Mouse (Mus musculus) embryonic facial prominence, embryonic 13.5 days (tissue): ENCODE results near the gene Pth2. TPM values are rescaled to one million over a fixed set of nuclear protein-coding genes. Genes with fewer than 3 reads are reported as not detected.
"Not testable (repeated sequence)": the region's sequence is repeated elsewhere in the genome, so short reads cannot be mapped to it uniquely, and the experiment has no call there.

ENCODE experiments used
- ATAC-seq: fragments of 200-750 bp; cut with Nextera tagmentation; 2 replicates; pipeline ENCODE4 v1.8.0; 2017; ENCODE audit warnings: low read depth; ENCODE audit not compliant: insufficient number of reproducible peaks, insufficient read depth, low FRiP score, low TSS enrichment
- H3K27ac ChIP-seq: fragments of 300-500 bp; sonication (generic); 2 replicates; pipeline ENCODE4 v1.5.1; 2015; ENCODE audit warnings: moderate library complexity, mild to moderate bottlenecking, inconsistent platforms
- H3K27me3 ChIP-seq: fragments of 300-500 bp; sonication (generic); 2 replicates; pipeline ENCODE4 v1.6.1; 2015; ENCODE audit warnings: mild to moderate bottlenecking, inconsistent platforms
- H3K36me3 ChIP-seq: fragments of 300-500 bp; sonication (generic); 2 replicates; pipeline ENCODE4 v1.6.1; 2015; ENCODE audit warnings: mild to moderate bottlenecking, inconsistent platforms
- H3K4me1 ChIP-seq: fragments of 300-500 bp; sonication (generic); 2 replicates; pipeline ENCODE4 v1.6.1; 2015; ENCODE audit warnings: inconsistent platforms
- H3K4me2 ChIP-seq: fragments of 300-500 bp; sonication (generic); 2 replicates; pipeline ENCODE4 v1.6.1; 2015; ENCODE audit warnings: moderate library complexity, mild to moderate bottlenecking, inconsistent platforms
- H3K4me3 ChIP-seq: fragments of 300-500 bp; sonication (generic); 2 replicates; pipeline ENCODE4 v1.5.1; 2015; ENCODE audit warnings: mild to moderate bottlenecking, inconsistent platforms
- H3K9ac ChIP-seq: fragments of 300-500 bp; sonication (generic); 2 replicates; pipeline ENCODE4 v1.6.1; 2015; ENCODE audit warnings: mild to moderate bottlenecking, inconsistent platforms
- H3K9me3 ChIP-seq: fragments of 300-500 bp; sonication (generic); 2 replicates; pipeline ENCODE4 v1.6.1; 2016; ENCODE audit warnings: inconsistent platforms
- WGBS: fragments of 180-500 bp; shearing (Covaris S2); methylation state at CpG from one replicate; pipeline ENCODE4 v1.1.7; 2015; ENCODE audit warnings: mixed read lengths; 5-methylcytosine and 5-hydroxymethylcytosine counted together
- polyA plus RNA-seq: library from polyadenylated mRNA; unstranded; fragments of >200 nt; fragmentation: Nextera tagmentation; extraction: Ambion mirVana; gene quantifications from 2 replicates; pipeline ENCODE4 v1.2.1, GENCODE M21; 2015

Gene Pth2
- polyA plus RNA-seq, 1 experiment from 2014 or later: not detected

DNA sequence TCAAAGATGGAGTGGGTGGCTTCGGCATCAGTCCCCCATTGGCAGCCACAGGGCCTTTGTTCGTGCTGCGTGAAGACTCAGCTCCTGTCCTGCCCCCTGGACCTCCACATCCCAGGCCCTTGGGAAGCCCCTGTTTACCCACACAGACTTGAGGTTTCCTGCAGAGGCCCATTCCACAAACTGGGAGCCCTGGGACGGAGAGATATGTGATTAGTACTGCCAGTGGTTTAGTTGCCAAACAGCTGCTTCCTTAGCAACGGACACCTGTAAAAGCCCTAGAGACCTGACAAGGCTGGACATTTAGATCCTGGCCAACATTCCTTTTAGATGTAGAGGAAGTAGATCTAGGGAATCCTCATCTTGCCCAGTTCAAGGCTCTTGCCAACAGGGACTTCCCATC lies 38.9 kb upstream of the Pth2 start:
- Histone ChIP-seq H3K9me3 (no peaks in the 10 kb centered on the region), H3K4me1 (no peaks in the 10 kb centered on the region), H3K4me3 (no peak overlapping the region), H3K36me3 (peaks cover 62% of the 10 kb centered on the region), H3K9ac (peak overlapping the region; percentile 27; the same call in 1 of the 2 replicates), H3K27me3 (no peaks in the 10 kb centered on the region), H3K4me2 (no peak overlapping the region), H3K27ac (no peak overlapping the region)
- no peak for ATAC-seq
- 91% methylated on average over 5 of the region's 5 CpGs for WGBS

DNA sequence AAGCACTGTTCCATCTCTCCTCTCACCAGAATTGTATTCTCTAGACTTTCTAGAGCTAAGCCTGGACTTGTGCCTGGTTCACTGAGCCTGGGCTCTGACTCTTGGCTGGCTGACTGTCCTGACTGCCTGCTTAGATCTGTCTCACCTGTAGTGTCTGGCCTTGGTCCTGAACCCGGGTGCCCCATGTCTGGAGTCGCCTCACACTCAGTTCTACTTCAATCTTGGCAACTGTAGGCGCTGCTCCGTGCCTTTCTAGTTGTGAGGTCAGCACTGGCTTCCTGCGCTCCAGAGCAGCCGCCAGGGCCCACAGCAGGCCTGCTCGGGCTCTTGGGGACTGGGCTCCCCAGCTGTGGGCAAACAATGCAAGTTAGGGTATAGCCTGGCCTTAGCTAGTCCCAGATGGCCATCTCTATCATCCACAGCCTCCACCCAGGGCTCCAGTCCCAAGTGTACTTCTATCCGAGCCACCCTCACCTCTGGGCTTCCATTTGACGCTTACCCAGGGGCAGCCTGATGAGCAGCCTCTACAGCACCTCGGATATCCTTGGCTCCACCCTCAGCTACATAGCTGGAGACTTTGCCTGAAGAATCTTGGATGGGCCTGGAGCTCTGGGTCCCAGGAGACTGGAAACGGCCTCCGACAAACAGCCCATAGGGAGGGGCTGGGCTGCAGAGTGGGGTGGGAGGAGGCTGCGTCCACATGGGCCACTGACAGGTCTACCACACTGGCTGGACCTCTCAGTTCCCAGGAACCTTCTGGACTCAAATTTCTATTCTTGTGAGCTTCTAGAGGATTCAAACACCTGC lies 36.2 kb upstream of the Pth2 start:
- no peak overlapping the region for H3K4me3 ChIP-seq
- no peaks in the 10 kb centered on the region for H3K9me3 ChIP-seq
- H3K36me3 ChIP-seq: peaks cover 80% of the 10 kb centered on the region
- H3K27me3 ChIP-seq: no peaks in the 10 kb centered on the region
- no peaks in the 10 kb centered on the region for H3K4me1 ChIP-seq
- ATAC-seq: no peak
- 87% methylated on average over 13 of the region's 13 CpGs for WGBS
- no peak overlapping the region for H3K9ac ChIP-seq
- H3K27ac ChIP-seq: no peak overlapping the region
- H3K4me2 ChIP-seq: no peak overlapping the region

DNA sequence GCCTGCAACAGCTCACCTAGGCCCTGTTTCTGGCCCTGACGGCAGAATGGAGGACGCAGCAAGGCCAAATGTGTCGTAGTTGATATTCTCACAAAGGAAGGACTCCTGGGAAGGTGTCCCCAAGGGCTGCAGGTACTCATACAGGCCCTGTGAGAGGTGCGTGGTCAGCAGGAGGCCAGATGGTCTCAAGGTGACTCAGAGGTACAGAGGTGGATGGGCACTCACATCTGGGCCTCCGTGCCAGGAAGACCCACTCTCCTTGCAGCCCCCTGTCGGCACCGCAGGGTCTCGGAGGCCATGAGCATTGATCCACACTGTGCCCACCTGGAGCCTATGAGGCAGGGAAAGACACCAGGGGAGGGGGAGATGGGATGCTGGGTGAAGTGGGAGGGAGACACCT lies 35.3 kb upstream of the Pth2 start:
- Histone ChIP-seq H3K36me3 (peaks cover 76% of the 10 kb centered on the region), H3K27ac (no peak overlapping the region), H3K9ac (no peak overlapping the region), H3K4me3 (no peak overlapping the region), H3K9me3 (no peaks in the 10 kb centered on the region), H3K27me3 (no peaks in the 10 kb centered on the region), H3K4me2 (no peak overlapping the region), H3K4me1 (peaks cover 2% of the 10 kb centered on the region)
- ATAC-seq: no peak
- 94% methylated on average over 8 of the region's 8 CpGs for WGBS

DNA sequence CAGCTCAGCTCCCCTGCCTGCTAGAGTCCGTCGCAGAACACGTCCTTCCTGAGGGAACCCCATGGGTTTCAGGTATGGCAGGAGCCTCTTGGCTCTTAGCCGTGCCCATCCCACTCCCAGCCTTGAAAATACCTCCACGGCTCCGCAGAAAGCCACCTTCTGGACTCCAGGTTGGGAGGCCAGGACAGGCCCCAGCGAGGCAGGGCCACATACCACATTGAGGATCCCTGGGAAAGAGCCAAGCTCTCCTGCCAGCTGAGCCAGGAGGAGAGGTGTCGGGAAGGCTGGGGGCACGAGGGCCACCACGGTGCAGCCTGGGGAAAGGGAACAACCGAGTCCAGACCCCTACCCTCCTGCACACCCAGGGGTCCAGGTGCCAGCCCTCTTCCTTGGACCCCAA lies 33.5 kb upstream of the Pth2 start:
- Histone ChIP-seq H3K4me2 (no peak overlapping the region), H3K4me3 (no peak overlapping the region), H3K9me3 (no peaks in the 10 kb centered on the region), H3K27ac (no peak overlapping the region), H3K9ac (no peak overlapping the region), H3K36me3 (peaks cover 64% of the 10 kb centered on the region), H3K4me1 (peaks cover 13% of the 10 kb centered on the region), H3K27me3 (no peaks in the 10 kb centered on the region)
- ATAC-seq: no peak
- 93% methylated on average over 11 of the region's 11 CpGs for WGBS

DNA sequence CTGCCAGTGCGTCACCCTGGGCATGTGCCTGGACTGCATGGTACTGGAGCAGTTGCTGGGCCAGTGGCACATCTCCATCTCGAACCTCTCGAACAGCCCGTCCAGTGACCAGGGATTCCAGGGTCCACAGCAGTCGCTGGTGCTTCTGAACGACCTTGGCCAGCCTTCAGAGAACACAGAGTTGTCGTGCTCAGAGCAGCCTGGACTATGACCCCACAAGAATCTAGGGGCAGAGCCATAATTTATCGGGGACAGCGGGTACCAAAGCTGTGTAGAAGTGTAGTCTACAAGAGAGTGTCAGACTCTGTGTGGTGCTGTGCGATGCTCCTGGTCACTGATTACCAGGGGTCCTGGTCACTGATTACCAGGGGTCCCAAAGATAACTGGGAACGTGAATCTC lies 32.9 kb upstream of the Pth2 start:
- H3K36me3 ChIP-seq: peaks cover 58% of the 10 kb centered on the region
- 94% methylated on average over 11 of the region's 11 CpGs for whole genome bisulfite sequencing
- no peak overlapping the region for H3K9ac ChIP-seq
- no peaks in the 10 kb centered on the region for H3K9me3 ChIP-seq
- no peaks in the 10 kb centered on the region for H3K27me3 ChIP-seq
- no peak for ATAC-seq
- no peak overlapping the region for H3K4me2 ChIP-seq
- H3K4me1 ChIP-seq: peaks cover 13% of the 10 kb centered on the region
- no peak overlapping the region for H3K27ac ChIP-seq
- H3K4me3 ChIP-seq: no peak overlapping the region

DNA sequence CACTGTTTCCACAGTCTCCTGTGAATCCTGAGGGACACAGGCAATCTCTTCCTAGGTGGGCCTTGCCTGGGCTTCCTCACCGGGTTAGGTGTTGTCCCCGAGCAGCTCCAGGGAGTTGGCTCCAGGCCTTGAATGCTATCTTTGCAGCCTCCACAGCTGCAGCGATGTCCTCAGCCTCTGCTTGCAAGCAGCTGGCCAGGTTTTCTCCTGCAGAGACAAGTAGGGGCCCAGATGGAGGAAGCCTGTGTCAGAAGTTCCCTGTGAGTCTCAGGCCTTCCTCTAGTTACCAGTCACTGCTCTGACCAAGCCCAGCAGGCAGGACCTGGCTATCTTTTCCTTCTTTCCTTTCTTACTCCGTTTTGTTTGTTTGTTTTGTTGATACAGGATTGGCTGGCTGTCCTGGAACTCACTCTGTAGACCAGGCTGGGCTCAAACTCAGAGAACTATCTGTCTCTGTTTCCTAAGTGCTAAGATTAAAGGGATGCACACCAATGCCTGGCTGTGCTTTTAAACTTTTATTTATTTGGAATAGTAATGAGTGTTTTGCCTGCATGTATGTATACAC lies 32.2 kb upstream of the Pth2 start:
- Histone ChIP-seq H3K9me3 (no peaks in the 10 kb centered on the region), H3K4me2 (no peak overlapping the region), H3K27ac (no peak overlapping the region), H3K9ac (no peak overlapping the region), H3K27me3 (no peaks in the 10 kb centered on the region), H3K36me3 (peaks cover 51% of the 10 kb centered on the region), H3K4me3 (no peak overlapping the region), H3K4me1 (peaks cover 18% of the 10 kb centered on the region)
- no peak for ATAC-seq
- WGBS: 69% methylated on average over 4 of the region's 4 CpGs

DNA sequence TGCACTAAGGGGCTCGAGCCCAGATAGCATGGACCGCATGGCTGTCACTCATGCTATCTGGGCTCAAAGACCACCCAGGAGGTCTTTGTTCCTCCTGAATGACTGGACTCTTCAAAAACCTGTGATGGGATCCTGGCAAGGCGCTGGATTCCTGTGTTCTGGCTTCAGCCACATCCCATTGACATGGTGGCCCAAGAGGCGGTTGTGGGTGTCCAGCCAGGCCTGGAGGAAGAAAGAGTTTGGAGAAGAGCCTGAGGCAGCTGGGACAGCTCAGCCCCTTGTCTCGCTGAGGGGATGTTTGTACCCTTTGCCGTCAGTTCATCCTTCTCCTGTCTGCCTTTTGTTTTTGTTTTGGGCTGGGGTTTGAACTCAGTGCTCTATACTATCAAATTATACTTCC lies 31.2 kb upstream of the Pth2 start:
- no peak for ATAC-seq
- Histone ChIP-seq H3K4me2 (no peak overlapping the region), H3K36me3 (peaks cover 42% of the 10 kb centered on the region), H3K27me3 (no peaks in the 10 kb centered on the region), H3K4me1 (peaks cover 19% of the 10 kb centered on the region), H3K4me3 (no peak overlapping the region), H3K9me3 (no peaks in the 10 kb centered on the region), H3K9ac (0 out of 2 replicates have a peak overlapping the region, but pooled peaks have one; percentile 27), H3K27ac (no peak overlapping the region)
- 63% methylated on average over 6 of the region's 6 CpGs for WGBS

DNA sequence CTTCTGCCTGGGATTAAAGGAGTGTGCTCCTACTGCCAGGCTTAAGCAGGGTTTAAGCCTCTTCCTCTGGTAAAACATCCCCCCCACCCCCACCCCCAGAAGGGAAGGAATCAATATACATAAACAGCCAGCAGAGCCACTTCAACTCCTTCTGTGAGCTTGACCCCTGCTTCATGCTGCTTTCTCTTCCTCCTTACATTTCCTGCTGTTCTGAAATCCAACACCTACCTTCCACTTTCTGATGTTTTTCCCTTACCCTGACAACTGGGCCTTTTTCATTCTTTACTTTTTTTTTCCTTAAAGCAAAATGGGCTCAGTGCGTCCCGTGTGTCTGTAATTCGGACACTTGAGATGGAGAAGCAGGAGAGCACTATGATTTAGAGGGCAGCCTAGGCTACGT lies 30.5 kb upstream of the Pth2 start:
- Histone ChIP-seq H3K4me2 (no peak overlapping the region), H3K9ac (0 out of 2 replicates have a peak overlapping the region, but pooled peaks have one; percentile 27), H3K36me3 (peaks cover 34% of the 10 kb centered on the region), H3K9me3 (no peaks in the 10 kb centered on the region), H3K4me3 (no peak overlapping the region), H3K27me3 (no peaks in the 10 kb centered on the region), H3K27ac (peak overlapping the region; percentile 62; the same call in 1 of the 2 replicates), H3K4me1 (peaks cover 25% of the 10 kb centered on the region)
- 35% methylated on average over 4 of the region's 4 CpGs for WGBS
- no peak for ATAC-seq

DNA sequence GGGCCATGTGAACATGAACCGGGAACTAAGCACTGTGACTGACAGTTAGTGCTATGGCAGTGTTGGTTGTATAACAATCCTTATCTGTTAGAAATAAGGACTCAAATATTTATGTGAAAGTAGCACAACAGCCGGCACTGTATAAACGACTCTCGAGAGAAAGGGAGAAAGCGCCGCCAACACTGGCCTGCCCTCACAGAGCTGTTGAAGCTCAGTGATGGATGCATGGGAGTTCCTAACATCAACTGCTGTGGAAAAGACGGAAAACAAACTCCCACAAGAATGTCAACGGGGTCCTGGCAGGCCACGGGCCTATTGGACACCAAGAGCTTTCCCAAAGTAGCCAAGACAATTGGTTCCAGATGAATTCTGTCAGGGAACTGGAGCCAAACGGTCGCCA lies 29.5 kb upstream of the Pth2 start:
- 39% methylated on average over 11 of the region's 11 CpGs for WGBS
- H3K4me3 ChIP-seq: no peak overlapping the region
- no peak for ATAC-seq
- H3K9ac ChIP-seq: 0 out of 2 replicates have a peak overlapping the region, but pooled peaks have one; percentile 27
- H3K9me3 ChIP-seq: no peaks in the 10 kb centered on the region
- H3K4me1 ChIP-seq: peaks cover 29% of the 10 kb centered on the region
- no peak overlapping the region for H3K4me2 ChIP-seq
- no peaks in the 10 kb centered on the region for H3K27me3 ChIP-seq
- peak overlapping the region; percentile 62; the same call in 1 of the 2 replicates for H3K27ac ChIP-seq
- H3K36me3 ChIP-seq: peaks cover 24% of the 10 kb centered on the region

DNA sequence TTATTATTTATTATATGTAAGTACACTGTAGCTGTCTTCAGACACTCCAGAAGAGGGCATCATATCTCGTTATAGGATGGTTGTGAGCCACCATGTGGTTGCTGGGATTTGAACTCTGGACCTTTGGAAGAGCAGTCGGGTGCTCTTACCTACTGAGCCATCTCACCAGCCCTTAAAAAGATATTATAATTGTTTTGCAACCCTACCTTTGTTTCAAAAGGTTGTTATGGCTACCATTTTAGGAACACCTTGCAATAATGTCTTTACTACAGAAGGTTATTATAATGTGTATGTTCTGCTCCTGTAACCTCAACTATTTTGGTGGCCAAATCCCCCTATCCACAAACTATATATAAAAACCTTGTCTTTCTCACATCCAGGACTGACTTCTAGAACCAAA lies 27.7 kb upstream of the Pth2 start:
- H3K9me3 ChIP-seq, ATAC-seq, H3K27me3 ChIP-seq, H3K27ac ChIP-seq: not testable (repeated sequence)
- Histone ChIP-seq H3K4me2 (peak overlapping the region; percentile 79), H3K9ac (peak overlapping the region; percentile 89; the same call in 1 of the 2 replicates), H3K4me1 (peaks cover 29% of the 10 kb centered on the region), H3K4me3 (peak overlapping the region; percentile 64; the same call in 1 of the 2 replicates), H3K36me3 (peaks cover 16% of the 10 kb centered on the region)
- 88% methylated on average over 2 of the region's 2 CpGs for WGBS

DNA sequence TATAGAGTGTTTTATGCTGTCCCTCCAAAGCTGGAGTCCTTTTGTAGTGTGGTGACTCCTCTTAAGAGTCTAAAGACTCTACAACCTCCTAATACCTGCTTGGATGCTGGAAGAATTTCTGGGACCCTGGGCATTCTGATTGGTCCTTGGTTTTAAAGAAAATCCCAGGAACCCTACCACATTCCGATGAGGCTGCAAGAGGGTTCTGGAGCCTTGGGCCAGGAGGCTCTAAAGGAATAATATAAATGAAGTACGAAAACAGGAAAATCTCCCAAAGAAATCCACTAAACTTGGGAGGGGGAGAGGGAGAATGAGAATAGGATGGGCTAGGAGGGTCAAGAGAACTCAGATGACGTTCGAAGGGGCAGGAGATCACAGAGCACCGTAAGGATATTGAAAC lies 27.2 kb upstream of the Pth2 start:
- Histone ChIP-seq H3K27me3 (no peaks in the 10 kb centered on the region), H3K36me3 (peaks cover 16% of the 10 kb centered on the region), H3K4me3 (peak overlapping the region; percentile 64), H3K9me3 (no peaks in the 10 kb centered on the region), H3K9ac (peak overlapping the region; percentile 89), H3K4me2 (peak overlapping the region; percentile 79), H3K27ac (peak overlapping the region; percentile 96), H3K4me1 (peaks cover 29% of the 10 kb centered on the region)
- 3% methylated on average over 5 of the region's 5 CpGs for WGBS
- ATAC-seq: no peak
